Mouse (Mus musculus): Measurements from ENCODE around the gene 2610002M06Rik. TPM values are rescaled to one million over a fixed set of nuclear protein-coding genes. Genes with fewer than 3 reads are reported as not detected.

2610002M06Rik gene
- polyA plus RNA-seq, 1 experiment from 2014 or later: 17.6 TPM

GRCm38 (mm10) chrX:107790750-107791493, 25.2 kb downstream of the 2610002M06Rik start:
- H3K4me1 ChIP-seq (ENCODE audit: control insufficient read depth, insufficient read depth, low read length): no peaks in the 10 kb centered on the region
- no peak overlapping the region for H3K4me3 ChIP-seq (ENCODE audit: low read depth, low read length)
- WGBS: 29% methylated on average over 8 of the region's 8 CpGs
- H3K27me3 ChIP-seq (ENCODE audit: control insufficient read depth, insufficient read depth, low read length): no peaks in the 10 kb centered on the region
- H3K4me2 ChIP-seq (replicated peaks; ENCODE audit: low read depth, low read length): no peak overlapping the region
- H3K36me3 ChIP-seq (ENCODE audit: control insufficient read depth, insufficient read depth, low read length): no peaks in the 10 kb centered on the region
- H3K9ac ChIP-seq (replicated peaks; ENCODE audit: low read depth, low read length): no peak overlapping the region
- no peak for ATAC-seq (ENCODE audit: insufficient number of reproducible peaks, insufficient read depth, low FRiP score, low read depth)
- no peak overlapping the region for H3K27ac ChIP-seq (ENCODE audit: low read length)
- no peaks in the 10 kb centered on the region for H3K9me3 ChIP-seq (ENCODE audit: control insufficient read depth, low read depth, low read length)

GRCm38 (mm10) chrX:107790136-107790535, 26.0 kb downstream of the 2610002M06Rik start:
- no peaks in the 10 kb centered on the region for H3K4me1 ChIP-seq (ENCODE audit: control insufficient read depth, insufficient read depth, low read length)
- no peak overlapping the region for H3K4me2 ChIP-seq (replicated peaks; ENCODE audit: low read depth, low read length)
- H3K4me3 ChIP-seq (ENCODE audit: low read depth, low read length): no peak overlapping the region
- no peaks in the 10 kb centered on the region for H3K27me3 ChIP-seq (ENCODE audit: control insufficient read depth, insufficient read depth, low read length)
- no peaks in the 10 kb centered on the region for H3K36me3 ChIP-seq (ENCODE audit: control insufficient read depth, insufficient read depth, low read length)
- H3K9me3 ChIP-seq (ENCODE audit: control insufficient read depth, low read depth, low read length): no peaks in the 10 kb centered on the region
- no peak overlapping the region for H3K27ac ChIP-seq (ENCODE audit: low read length)
- no peak overlapping the region for H3K9ac ChIP-seq (replicated peaks; ENCODE audit: low read depth, low read length)
- no peak for ATAC-seq (ENCODE audit: insufficient number of reproducible peaks, insufficient read depth, low FRiP score, low read depth)
- 86% methylated on average over 1 of the region's 1 CpGs for WGBS

GRCm38 (mm10) chrX:107767896-107768295, 48.2 kb downstream of the 2610002M06Rik start:
- H3K36me3 ChIP-seq (ENCODE audit: control insufficient read depth, insufficient read depth, low read length): no peaks in the 10 kb centered on the region
- no peak overlapping the region for H3K9ac ChIP-seq (replicated peaks; ENCODE audit: low read depth, low read length)
- H3K4me3 ChIP-seq (ENCODE audit: low read depth, low read length): no peak overlapping the region
- H3K27ac ChIP-seq (ENCODE audit: low read length): no peak overlapping the region
- no peak for ATAC-seq (ENCODE audit: insufficient number of reproducible peaks, insufficient read depth, low FRiP score, low read depth)
- no peaks in the 10 kb centered on the region for H3K27me3 ChIP-seq (ENCODE audit: control insufficient read depth, insufficient read depth, low read length)
- H3K9me3 ChIP-seq (ENCODE audit: control insufficient read depth, low read depth, low read length): no peaks in the 10 kb centered on the region
- no peaks in the 10 kb centered on the region for H3K4me1 ChIP-seq (ENCODE audit: control insufficient read depth, insufficient read depth, low read length)
- H3K4me2 ChIP-seq (replicated peaks; ENCODE audit: low read depth, low read length): no peak overlapping the region
- WGBS: 17% methylated on average over 3 of the region's 3 CpGs

Other genes with a start within 250 kb of the 2610002M06Rik start
- gene Tbx22, start 148.4 kb downstream of the 2610002M06Rik start, polyA plus RNA-seq (2014; fragmentation: Nextera tagmentation; extraction: Ambion mirVana): not detected in 2 replicates
- gene Tent5d, start 23.7 kb downstream of the 2610002M06Rik start, polyA plus RNA-seq (2014; fragmentation: Nextera tagmentation; extraction: Ambion mirVana): 0.82 and 0.98 TPM in 2 replicates
- gene Gm732, start 132.1 kb upstream of the 2610002M06Rik start, polyA plus RNA-seq (2014; fragmentation: Nextera tagmentation; extraction: Ambion mirVana): not detected in 2 replicates